ENCODE assay signal across 9 mouse cellular contexts in genomic region chr8:54508814-54509213, GRCm38 (mm10). TPM values are rescaled to one million over a fixed set of nuclear protein-coding genes. Genes with fewer than 3 reads are reported as not detected.
DNase-seq lines count a peak whose midpoint lies in the region; ATAC-seq and TF ChIP-seq lines count a peak whose summit lies in the region.
"Had no signal": no experiment of that assay in that cellular context is flagged by ENCODE, and none has a peak within 500 bp of the region (broad histone marks: within the 10 kb centered on the region; RNA-seq: fewer than 3 reads in every experiment).

No protein-coding gene starts in this region.

- DNase-seq in heart, embryonic 10.5 days (ENCODE audit: low spot score), result no peak
- no peak for DNase-seq in heart, postnatal 25 days (ENCODE audit: low spot score)
- DNase-seq in G1E (ENCODE audit: low spot score), result no peak
- DNase-seq in hindbrain, embryonic 14.5 days (ENCODE audit: low spot score), result peak; percentile 62
- DNase-seq in natural killer cell, adult 2 months (ENCODE audit: low spot score in 2 of 2), result no peak
- DNase-seq in embryo, embryonic 9.5 days (ENCODE audit: extremely low spot score), result no peak
- no peak for DNase-seq in cerebellum, adult 11-12 months

- intact Hi-C loops in heart, postnatal 25 days (cut with DNase I), result no loop called here

- no peak for TF ChIP-seq CTCF in G1E (IDR thresholded peaks at IDR 0.05; ENCODE audit: low read depth, low read length)

- peak overlapping the region; percentile 10; the same call in 1 of the 2 replicates for H3K27ac ChIP-seq in heart, embryonic 10.5 days
- H3K27ac ChIP-seq in hindbrain, embryonic 14.5 days, result 0 out of 2 replicates have a peak overlapping the region, but pooled peaks have one; percentile 78
- no peak overlapping the region for H3K27ac ChIP-seq in midbrain, embryonic 12.5 days (replicated peaks)

- H3K9me3 ChIP-seq in heart, embryonic 10.5 days, result no peaks in the 10 kb centered on the region
- no peaks in the 10 kb centered on the region for H3K9me3 ChIP-seq in G1E (replicated peaks)
- H3K9me3 ChIP-seq in hindbrain, embryonic 14.5 days (ENCODE audit: control insufficient read depth, low read length), result no peaks in the 10 kb centered on the region
- no peaks in the 10 kb centered on the region for H3K9me3 ChIP-seq in midbrain, embryonic 12.5 days

- H3K9ac ChIP-seq in hindbrain, embryonic 14.5 days, result 0 out of 2 replicates have a peak overlapping the region, but pooled peaks have one; percentile 59
- peak overlapping the region; percentile 44; the same call in 1 of the 2 replicates for H3K9ac ChIP-seq in midbrain, embryonic 12.5 days (replicated peaks)

- 0 out of 2 replicates have a peak, but pooled peaks cover 6% of the 10 kb centered on the region for H3K4me1 ChIP-seq in heart, embryonic 10.5 days
- H3K4me1 ChIP-seq in G1E (ENCODE audit: insufficient read depth, low read depth, low read length), result peaks cover 46% of the 10 kb centered on the region
- H3K4me1 ChIP-seq in hindbrain, embryonic 14.5 days (replicated peaks; ENCODE audit: control insufficient read depth, insufficient read depth, low read length), result peaks cover 3% of the 10 kb centered on the region; the same call in 1 of the 2 replicates
- H3K4me1 ChIP-seq in midbrain, embryonic 12.5 days, result 0 out of 2 replicates have a peak, but pooled peaks cover 7% of the 10 kb centered on the region

- peak overlapping the region; percentile 59 for H3K4me3 ChIP-seq in heart, embryonic 10.5 days
- peak overlapping the region; percentile 53; the same call in 1 of the 2 replicates for H3K4me3 ChIP-seq in G1E (ENCODE audit: low read depth, low read length)
- peak overlapping the region; percentile 35 for H3K4me3 ChIP-seq in hindbrain, embryonic 14.5 days (replicated peaks; ENCODE audit: low read length)
- H3K4me3 ChIP-seq in midbrain, embryonic 12.5 days, result peak overlapping the region; percentile 46

- WGBS in heart, embryonic 10.5 days, result 6% methylated on average over 10 of the region's 11 CpGs
- 4% methylated on average over 9 of the region's 11 CpGs for WGBS in hindbrain, embryonic 14.5 days
- WGBS in midbrain, embryonic 12.5 days, result 7% methylated on average over 8 of the region's 11 CpGs

- ATAC-seq in G1E (ENCODE audit: extremely low read depth, insufficient number of reproducible peaks, low FRiP score, poor library complexity, severe bottlenecking), result no peak
- peak; percentile 63 for ATAC-seq in hindbrain, embryonic 14.5 days (ENCODE audit: low FRiP score)
- peak; percentile 63 for ATAC-seq in midbrain, embryonic 12.5 days (ENCODE audit: low FRiP score, low read depth)

- H3K4me2 ChIP-seq in hindbrain, embryonic 14.5 days (replicated peaks), result peak overlapping the region; percentile 71
- peak overlapping the region; percentile 68 for H3K4me2 ChIP-seq in midbrain, embryonic 12.5 days (replicated peaks)

- no peaks in the 10 kb centered on the region for H3K27me3 ChIP-seq in heart, embryonic 10.5 days (ENCODE audit: insufficient read depth, poor library complexity, severe bottlenecking)
- H3K27me3 ChIP-seq in G1E (ENCODE audit: insufficient read depth, low read length), result no peaks in the 10 kb centered on the region
- no peaks in the 10 kb centered on the region for H3K27me3 ChIP-seq in hindbrain, embryonic 14.5 days (ENCODE audit: control insufficient read depth, insufficient read depth, low read length)
- H3K27me3 ChIP-seq in midbrain, embryonic 12.5 days, result no peaks in the 10 kb centered on the region

- H3K36me3 ChIP-seq in heart, embryonic 10.5 days, result no peaks in the 10 kb centered on the region
- H3K36me3 ChIP-seq in G1E (replicated peaks), result no peaks in the 10 kb centered on the region
- H3K36me3 ChIP-seq in hindbrain, embryonic 14.5 days (replicated peaks; ENCODE audit: control insufficient read depth, insufficient read depth), result no peaks in the 10 kb centered on the region
- no peaks in the 10 kb centered on the region for H3K36me3 ChIP-seq in midbrain, embryonic 12.5 days

RNA-seq across cellular contexts. Expression of gene Asb5, which starts 20.6 kb away (rescaled TPM):
- polyA plus RNA-seq in heart, embryonic 10.5 days (2016; fragmentation: Nextera tagmentation; extraction: Ambion mirVana), result 5.0 and 6.8 TPM in 2 replicates
- 10 to 100 TPM; 20.7 to 21.7 TPM for total RNA-seq in heart, postnatal 25 days (2021)
- total RNA-seq in G1E (2014; fragmentation: Nextera tagmentation) (not detected in 2 replicates), G1E (2017) (0.06 and 0.38 TPM in 2 replicates)
- 0.14 TPM in 1 of 2 replicates, not detected in the other for polyA plus RNA-seq in G1E (2012)
- 6.4 and 9.8 TPM in 2 replicates for polyA plus RNA-seq in hindbrain, embryonic 14.5 days (2014; fragmentation: Nextera tagmentation; extraction: Ambion mirVana)
- polyA plus RNA-seq in midbrain, embryonic 12.5 days (2016; fragmentation: Nextera tagmentation; extraction: Ambion mirVana), result 5.8 and 6.6 TPM in 2 replicates
- total RNA-seq: common myeloid progenitor, adult 5-6 weeks had no signal

RNA-seq across cellular contexts. Expression of gene Spcs3, which starts 21.0 kb away (rescaled TPM):
- polyA plus RNA-seq in heart, embryonic 10.5 days (2016; fragmentation: Nextera tagmentation; extraction: Ambion mirVana), result 94.8 and 96.7 TPM in 2 replicates
- total RNA-seq in heart, postnatal 25 days (2021), result 10 to 100 TPM; 40.4 to 42.0 TPM
- 246 and 257 TPM in 2 replicates for total RNA-seq in G1E (2014; fragmentation: Nextera tagmentation)
- 104 and 110 TPM in 2 replicates for total RNA-seq in G1E (2017)
- 37.5 and 39.2 TPM in 2 replicates for polyA plus RNA-seq in G1E (2012)
- polyA plus RNA-seq in hindbrain, embryonic 14.5 days (2014; fragmentation: Nextera tagmentation; extraction: Ambion mirVana), result 47.8 and 52.0 TPM in 2 replicates
- polyA plus RNA-seq in midbrain, embryonic 12.5 days (2016; fragmentation: Nextera tagmentation; extraction: Ambion mirVana), result 76.5 and 79.0 TPM in 2 replicates
